Mouse (Mus musculus): Measurements from ENCODE around the gene Clta. TPM values are rescaled to one million over a fixed set of nuclear protein-coding genes. Genes with fewer than 3 reads are reported as not detected.

The Clta gene
- polyA plus RNA-seq, 1 experiment from 2014 or later: 363 TPM

DNA sequence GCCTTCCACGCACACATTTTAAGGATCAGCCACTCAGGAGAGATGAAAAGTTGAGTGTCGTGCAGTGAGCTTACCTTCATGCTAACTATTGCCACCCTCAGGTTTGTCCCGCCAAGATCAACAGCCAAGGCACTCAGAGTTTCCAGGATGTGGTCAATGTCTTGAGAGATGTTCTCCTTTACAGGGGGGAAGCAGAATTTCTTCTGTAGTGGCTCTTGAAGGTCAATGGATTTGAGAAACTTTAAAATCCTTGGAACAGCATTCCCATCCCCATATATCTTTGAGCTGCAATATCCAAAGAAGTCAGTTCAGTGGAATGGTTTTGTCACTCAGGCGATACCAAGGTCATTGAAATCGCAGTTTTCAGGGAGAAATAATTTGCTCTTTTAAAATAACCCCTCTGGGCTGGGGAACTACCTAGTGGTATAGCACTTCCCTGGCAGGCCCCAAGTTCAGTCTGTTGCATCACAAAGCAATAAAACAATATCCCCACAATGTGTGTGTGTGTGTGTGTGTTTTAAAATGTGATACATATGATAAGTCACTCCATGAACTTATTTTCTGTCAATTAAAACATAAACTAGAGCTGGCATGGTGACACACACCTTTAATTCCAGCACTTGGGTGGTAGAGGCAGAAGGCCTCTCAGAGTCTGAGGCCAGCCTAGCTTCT is 40.6 kb downstream of the Clta start:
- TF ChIP-seq CTCF (IDR thresholded peaks at IDR 0.05): no peak
- DNase-seq (ENCODE audit: low read depth, low spot score) (no peak), ATAC-seq (no peak)
- in situ Hi-C loops (cut with MboI; ENCODE audit: low pct_unique_long_range_greater_than_20kb): no loop called here
- CTCF ChIA-PET: interaction anchor here (0.8 kb wide), 1 partner anchor 16 kb away, joined by 3 read pairs; no protein-coding TSS in a partner anchor
- no peaks in the 10 kb centered on the region for H3K27me3 ChIP-seq
- POLR2A ChIA-PET: no interaction called here

DNA sequence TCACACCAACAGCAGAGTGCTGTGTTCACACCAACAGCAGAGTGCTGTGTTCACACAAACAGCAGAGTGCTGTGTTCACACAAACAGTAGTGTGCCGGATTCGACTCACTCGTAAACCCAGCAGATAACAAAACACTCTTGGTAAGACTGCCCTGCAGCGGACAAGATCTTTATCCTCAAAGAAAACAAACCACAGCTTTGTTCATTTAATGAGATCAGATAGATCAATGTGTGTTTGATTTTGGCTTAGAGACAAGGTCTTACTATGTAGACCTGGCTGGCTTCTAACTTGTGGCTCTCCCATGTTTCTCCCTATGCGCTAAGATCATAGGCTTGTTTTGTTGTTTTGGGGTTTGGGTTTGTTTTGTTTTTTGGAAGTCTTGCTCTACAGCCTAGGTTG is 41.8 kb downstream of the Clta start:
- ChIA-PET CTCF (no interaction called here), POLR2A (no interaction called here)
- no peaks in the 10 kb centered on the region for H3K27me3 ChIP-seq
- ATAC-seq (no peak), DNase-seq (ENCODE audit: low read depth, low spot score) (no peak)
- in situ Hi-C loops (cut with MboI; ENCODE audit: low pct_unique_long_range_greater_than_20kb): no loop called here
- no peak for TF ChIP-seq CTCF (IDR thresholded peaks at IDR 0.05)

DNA sequence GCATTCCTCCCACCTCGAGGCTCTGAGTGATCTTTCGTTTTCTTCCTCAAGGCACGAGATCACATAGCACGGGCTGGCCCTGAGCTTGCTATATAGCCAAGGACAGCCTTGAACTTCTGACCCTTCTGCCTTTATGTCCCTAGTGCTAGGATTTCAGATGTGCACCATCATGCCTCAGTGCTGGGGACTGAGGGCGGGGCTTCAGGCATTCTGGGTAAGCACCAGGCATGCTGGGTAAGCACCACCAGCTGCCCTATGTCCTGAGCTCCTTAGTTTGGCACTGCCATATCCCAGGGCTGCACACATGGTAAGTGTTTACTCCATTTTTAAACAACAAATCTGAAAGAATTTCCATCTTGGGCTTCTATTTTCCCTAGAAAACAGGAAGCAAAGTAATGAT is 45.6 kb downstream of the Clta start:
- POLR2A ChIA-PET: interaction anchor here (0.7 kb wide), 1 partner anchor 71 kb away, joined by 3 read pairs; no protein-coding TSS in a partner anchor
- H3K27me3 ChIP-seq: no peaks in the 10 kb centered on the region
- DNase-seq (ENCODE audit: low read depth, low spot score): no peak
- TF ChIP-seq CTCF (IDR thresholded peaks at IDR 0.05): no peak
- CTCF ChIA-PET: interaction anchor here (0.7 to 1.1 kb wide), 2 partner anchors 15 to 20 kb away, joined by 3 read pairs; no protein-coding TSS in a partner anchor
- ATAC-seq: no peak
- in situ Hi-C loops (cut with MboI; ENCODE audit: low pct_unique_long_range_greater_than_20kb): no loop called here

DNA sequence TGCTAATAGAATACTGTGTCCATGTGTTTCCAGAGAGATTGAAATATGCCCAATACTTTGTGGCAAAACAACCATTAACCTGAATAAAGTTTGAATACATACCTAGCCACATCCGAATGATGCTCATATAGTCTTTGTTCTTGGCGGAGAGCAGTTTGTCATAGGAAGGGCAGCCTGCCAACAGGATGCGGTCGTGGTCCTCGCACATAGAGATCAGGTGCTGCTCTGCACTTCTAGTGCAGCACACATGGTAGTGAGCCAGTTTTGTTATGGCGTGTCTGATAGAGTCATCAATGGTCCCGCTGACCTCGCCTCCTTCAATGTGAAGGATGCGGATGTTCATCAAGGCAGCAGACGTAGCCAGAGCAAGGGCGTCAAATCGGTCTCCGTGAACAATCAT is 55.4 kb downstream of the Clta start:
- no peaks in the 10 kb centered on the region for H3K27me3 ChIP-seq
- ATAC-seq: no peak
- no peak for DNase-seq (ENCODE audit: low read depth, low spot score)
- in situ Hi-C loops (cut with MboI; ENCODE audit: low pct_unique_long_range_greater_than_20kb): no loop called here
- ChIA-PET POLR2A (no interaction called here), CTCF (no interaction called here)
- no peak for TF ChIP-seq CTCF (IDR thresholded peaks at IDR 0.05)

DNA sequence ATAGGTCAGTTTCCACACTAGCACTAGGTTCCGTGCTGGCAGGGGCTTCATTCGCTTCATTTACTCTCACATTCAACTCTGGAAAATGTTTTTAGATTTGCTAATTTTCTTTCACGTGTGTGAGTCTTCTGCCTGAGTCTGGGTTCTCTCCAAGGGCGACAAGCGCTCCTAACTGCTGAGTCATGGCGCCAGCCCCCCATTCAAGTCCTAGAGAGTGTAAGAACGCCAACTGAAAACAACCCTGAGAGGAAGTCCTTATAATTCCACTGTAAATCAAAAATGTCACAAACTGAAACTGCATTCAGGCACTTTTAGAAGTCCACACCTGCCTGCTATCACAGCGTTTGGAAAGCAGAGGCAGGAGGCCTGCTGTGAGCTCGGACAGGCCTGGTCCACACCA is 57.8 kb downstream of the Clta start:
- TF ChIP-seq CTCF (IDR thresholded peaks at IDR 0.05): no peak
- in situ Hi-C loops (cut with MboI; ENCODE audit: low pct_unique_long_range_greater_than_20kb): no loop called here
- POLR2A ChIA-PET: interaction anchor here (1.2 kb wide), 1 partner anchor 161 kb away, joined by 3 read pairs; no protein-coding TSS in a partner anchor
- H3K27me3 ChIP-seq: no peaks in the 10 kb centered on the region
- DNase-seq (ENCODE audit: low read depth, low spot score): no peak
- no peak for ATAC-seq
- CTCF ChIA-PET: interaction anchor here (1.1 to 1.7 kb wide), 3 partner anchors 9 to 156 kb away, joined by 3 to 6 read pairs (median 4); no protein-coding TSS in a partner anchor

DNA sequence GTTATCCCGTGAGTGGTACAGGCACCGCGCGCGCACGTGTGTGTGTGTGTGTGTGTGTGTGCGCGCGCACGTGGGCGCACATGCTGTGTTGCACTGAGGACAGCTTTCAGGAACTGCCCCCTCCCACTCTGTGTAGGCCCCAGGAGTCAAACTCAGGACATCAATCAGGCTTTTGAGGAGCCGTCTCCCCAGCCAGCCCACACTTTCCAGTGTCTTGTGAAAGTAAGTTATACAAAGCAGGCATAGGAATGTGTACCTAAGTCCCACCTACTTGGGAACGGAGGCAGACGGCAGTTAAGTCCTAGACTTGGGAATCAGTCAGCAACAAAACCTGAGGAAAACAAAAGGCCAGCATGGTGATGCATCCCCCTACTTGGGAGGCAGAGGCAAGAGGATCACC is 58.6 kb downstream of the Clta start:
- in situ Hi-C loops (cut with MboI; ENCODE audit: low pct_unique_long_range_greater_than_20kb): no loop called here
- H3K27me3 ChIP-seq: no peaks in the 10 kb centered on the region
- ATAC-seq (no peak), DNase-seq (ENCODE audit: low read depth, low spot score) (no peak)
- CTCF ChIA-PET: interaction anchor here (1.1 to 1.7 kb wide), 3 partner anchors 9 to 156 kb away, joined by 3 to 6 read pairs (median 4); no protein-coding TSS in a partner anchor
- no peak for TF ChIP-seq CTCF (IDR thresholded peaks at IDR 0.05)
- POLR2A ChIA-PET: no interaction called here

DNA sequence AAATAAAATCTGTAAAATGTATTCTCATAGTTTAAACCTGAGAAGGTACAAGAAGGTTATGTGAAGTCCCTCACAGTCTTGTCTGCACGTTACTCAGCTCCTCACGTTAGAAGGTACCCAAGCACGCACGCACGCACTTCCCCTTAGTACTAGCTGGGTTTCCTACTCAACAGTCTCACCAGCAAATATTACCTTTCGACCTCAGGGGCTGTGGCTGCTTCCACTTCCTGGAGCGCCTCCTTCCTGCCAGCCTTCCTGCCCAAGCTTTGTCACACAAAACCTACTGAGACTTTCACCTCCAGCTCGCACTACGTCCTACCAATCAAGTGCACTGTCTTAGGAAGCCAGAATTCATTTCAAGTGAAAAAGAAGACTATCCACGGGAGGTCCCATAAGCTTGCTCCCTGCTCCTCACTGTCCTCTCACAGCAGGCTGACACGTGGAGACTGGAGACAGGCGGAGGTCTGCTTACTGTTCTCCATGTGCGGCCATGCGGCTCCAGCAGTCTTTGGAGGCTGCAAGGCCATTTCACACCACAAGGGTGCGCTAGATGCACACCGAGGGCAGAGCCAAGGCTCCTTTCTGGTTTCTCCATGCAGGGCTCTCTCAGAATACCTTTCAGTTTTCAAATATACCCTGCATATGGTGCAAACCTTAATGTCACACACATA is 61.2 kb downstream of the Clta start:
- peak; percentile 97 for TF ChIP-seq CTCF (IDR thresholded peaks at IDR 0.05)
- ChIA-PET POLR2A (interaction anchor here (0.6 kb wide), 1 partner anchor 234 kb away, joined by 4 read pairs; no protein-coding TSS in a partner anchor), CTCF (interaction anchor here (0.7 to 1.5 kb wide), 5 partner anchors 9 to 60 kb away, joined by 3 to 11 read pairs (median 3); no protein-coding TSS in a partner anchor)
- in situ Hi-C loops (cut with MboI; ENCODE audit: low pct_unique_long_range_greater_than_20kb): no loop called here
- no peaks in the 10 kb centered on the region for H3K27me3 ChIP-seq
- no peak for DNase-seq (ENCODE audit: low read depth, low spot score)
- peak; percentile 44 for ATAC-seq

DNA sequence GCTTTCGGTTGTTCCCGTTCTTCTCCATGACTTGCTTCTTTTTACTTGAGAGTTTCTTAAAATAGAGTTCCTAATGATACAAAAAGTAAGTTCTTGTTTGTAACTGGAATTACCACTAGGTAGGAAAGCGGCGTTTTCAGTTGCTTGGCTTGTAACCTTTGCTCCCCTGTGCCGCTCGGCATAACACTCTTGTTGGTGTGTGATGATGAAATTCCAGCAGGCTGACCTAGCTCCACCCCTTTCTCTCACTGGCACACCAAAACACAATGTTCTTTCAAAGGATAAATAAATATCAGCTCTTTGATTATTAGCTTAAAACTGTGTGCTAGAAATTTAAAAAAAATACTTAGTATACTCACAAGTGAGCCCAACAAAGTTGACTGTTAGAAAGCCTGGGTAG is 62.6 kb downstream of the Clta start:
- H3K27me3 ChIP-seq: no peaks in the 10 kb centered on the region
- in situ Hi-C loops (cut with MboI; ENCODE audit: low pct_unique_long_range_greater_than_20kb): no loop called here
- no peak for DNase-seq (ENCODE audit: low read depth, low spot score)
- CTCF ChIA-PET: interaction anchor here (1.3 kb wide), 1 partner anchor 53 kb away, joined by 5 read pairs; no protein-coding TSS in a partner anchor
- ATAC-seq: no peak
- POLR2A ChIA-PET: no interaction called here
- TF ChIP-seq CTCF (IDR thresholded peaks at IDR 0.05): no peak

DNA sequence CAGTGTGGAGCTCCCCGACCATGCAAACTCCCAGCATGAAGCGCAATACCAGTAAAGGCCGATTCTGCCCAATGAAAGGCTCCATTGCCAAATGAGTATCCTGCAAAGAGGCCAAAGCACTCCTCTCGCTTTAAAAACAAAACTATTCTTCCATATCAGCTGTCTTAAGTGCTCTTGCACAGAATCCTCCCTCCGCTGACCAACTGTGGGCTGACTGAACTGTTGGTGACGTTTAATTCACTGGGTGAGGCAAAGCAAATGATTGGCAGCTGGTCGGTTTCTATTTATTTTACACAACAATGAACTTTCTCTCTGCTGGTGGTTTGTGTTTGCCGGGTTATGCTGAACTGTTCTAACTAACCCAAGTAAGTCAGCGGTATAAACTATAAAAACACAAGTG is 64.5 kb downstream of the Clta start:
- H3K27me3 ChIP-seq: no peaks in the 10 kb centered on the region
- ATAC-seq (no peak), DNase-seq (ENCODE audit: low read depth, low spot score) (no peak)
- CTCF ChIA-PET: interaction anchor here (1.3 to 1.4 kb wide), 2 partner anchors 19 to 51 kb away, joined by 3 read pairs; no protein-coding TSS in a partner anchor
- POLR2A ChIA-PET: interaction anchor here (0.7 to 1.2 kb wide), 2 partner anchors 14 to 55 kb away, joined by 3 read pairs; no protein-coding TSS in a partner anchor
- TF ChIP-seq CTCF (IDR thresholded peaks at IDR 0.05): no peak
- in situ Hi-C loops (cut with MboI; ENCODE audit: low pct_unique_long_range_greater_than_20kb): no loop called here

DNA sequence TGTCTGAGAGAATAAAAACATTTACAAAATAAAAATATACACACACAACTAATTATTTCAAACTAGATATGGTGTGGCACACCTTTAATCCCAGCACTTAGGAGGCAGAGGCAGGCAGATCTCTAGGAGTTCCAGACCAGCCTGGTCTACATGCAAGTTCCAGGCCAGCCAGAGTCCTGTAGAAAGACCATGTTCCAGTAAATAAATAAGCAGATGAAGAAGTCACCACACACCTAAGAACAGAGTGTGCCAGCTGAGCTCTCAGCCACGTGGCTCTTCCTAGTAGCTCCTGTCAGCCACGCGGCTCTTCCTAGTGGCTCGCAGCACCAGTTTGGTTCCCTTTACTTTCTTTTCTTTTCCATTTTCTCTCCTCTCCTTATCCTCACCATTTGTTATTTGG is 65.2 kb downstream of the Clta start:
- ChIA-PET CTCF (interaction anchor here (1.3 to 1.4 kb wide), 2 partner anchors 19 to 50 kb away, joined by 3 read pairs; no protein-coding TSS in a partner anchor), POLR2A (interaction anchor here (0.7 kb wide), 1 partner anchor 55 kb away, joined by 3 read pairs; no protein-coding TSS in a partner anchor)
- in situ Hi-C loops (cut with MboI; ENCODE audit: low pct_unique_long_range_greater_than_20kb): no loop called here
- no peak for ATAC-seq
- TF ChIP-seq CTCF (IDR thresholded peaks at IDR 0.05): no peak
- H3K27me3 ChIP-seq: no peaks in the 10 kb centered on the region
- no peak for DNase-seq (ENCODE audit: low read depth, low spot score)

DNA sequence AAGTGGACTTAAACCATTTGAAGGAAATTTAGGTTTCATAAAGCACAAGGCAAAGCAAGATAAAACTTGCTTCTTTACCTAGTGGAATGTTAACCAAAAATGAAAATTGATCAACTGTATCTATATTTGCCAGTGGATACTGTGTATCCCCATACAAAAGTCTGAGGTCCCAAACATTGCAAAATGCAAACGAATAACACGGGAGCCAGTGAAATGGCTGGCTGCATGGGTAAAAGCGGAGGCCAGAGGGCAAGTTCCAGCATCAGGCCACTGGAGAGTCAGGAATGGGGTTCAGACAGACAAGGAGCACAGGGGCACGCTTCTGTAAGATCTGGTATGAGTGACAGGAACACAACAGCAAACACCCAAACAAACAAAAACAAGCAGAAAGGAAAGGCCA is 66.4 kb downstream of the Clta start:
- no peaks in the 10 kb centered on the region for H3K27me3 ChIP-seq
- in situ Hi-C loops (cut with MboI; ENCODE audit: low pct_unique_long_range_greater_than_20kb): loop anchor here (5.0 kb wide), 1 partner anchor 47 kb away; no protein-coding TSS in a partner anchor
- TF ChIP-seq CTCF (IDR thresholded peaks at IDR 0.05): no peak
- POLR2A ChIA-PET: no interaction called here
- CTCF ChIA-PET: interaction anchor here (1.3 kb wide), 1 partner anchor 8 kb away, joined by 4 read pairs; no protein-coding TSS in a partner anchor
- ATAC-seq (no peak), DNase-seq (ENCODE audit: low read depth, low spot score) (no peak)
